In genomic region chr10:95513768-95514556, GRCm38 (mm10) we compare ENCODE assay signal across 8 mouse cellular contexts. TPM values are rescaled to one million over a fixed set of nuclear protein-coding genes. Genes with fewer than 3 reads are reported as not detected.
DNase-seq lines count a peak whose midpoint lies in the region; ATAC-seq and TF ChIP-seq lines count a peak whose summit lies in the region.

No protein-coding gene starts in this region.

- intact Hi-C loops in left cerebral cortex, postnatal 14 days (cut with DNase I), result no loop called here

- DNase-seq in kidney, adult 9 months, result peak; percentile 29
- no peak for DNase-seq in kidney, adult 18-20 months
- peak; percentile 34 for DNase-seq in ES-CJ7 (ENCODE audit: low read depth, low spot score)
- peak; percentile 60 for DNase-seq in embryo, embryonic 10.5 days (ENCODE audit: low spot score)
- no peak for DNase-seq in hindbrain, postnatal 0 days (ENCODE audit: low spot score)
- DNase-seq in left cerebral cortex, postnatal 14 days (ENCODE audit: low spot score in 2 of 2), result no peak
- no peak for DNase-seq in ovary, adult 18-20 months (ENCODE audit: low spot score)

- H3K9ac ChIP-seq in hindbrain, postnatal 0 days (replicated peaks; ENCODE audit: low read length), result peak overlapping the region; percentile 96
- H3K9ac ChIP-seq in midbrain, embryonic 16.5 days (ENCODE audit: low read depth, low read length), result peak overlapping the region; percentile 94

- H3K4me3 ChIP-seq in hindbrain, postnatal 0 days (ENCODE audit: low read length), result peak overlapping the region; percentile 97
- H3K4me3 ChIP-seq in midbrain, embryonic 16.5 days (ENCODE audit: low read depth, low read length), result peak overlapping the region; percentile 95

- H3K27me3 ChIP-seq in hindbrain, postnatal 0 days (ENCODE audit: insufficient read depth, low read length), result no peaks in the 10 kb centered on the region
- H3K27me3 ChIP-seq in midbrain, embryonic 16.5 days (ENCODE audit: control insufficient read depth, insufficient read depth, low read depth, low read length), result no peaks in the 10 kb centered on the region

- H3K9me3 ChIP-seq in hindbrain, postnatal 0 days (ENCODE audit: low read length), result no peaks in the 10 kb centered on the region
- no peaks in the 10 kb centered on the region for H3K9me3 ChIP-seq in midbrain, embryonic 16.5 days (replicated peaks; ENCODE audit: control insufficient read depth, low read length, poor library complexity, severe bottlenecking)

- no peaks in the 10 kb centered on the region for H3K4me1 ChIP-seq in hindbrain, postnatal 0 days (ENCODE audit: insufficient read depth, low read length)
- peaks cover 20% of the 10 kb centered on the region for H3K4me1 ChIP-seq in midbrain, embryonic 16.5 days (ENCODE audit: control insufficient read depth, insufficient read depth, low read length)

- peak overlapping the region; percentile 98 for H3K27ac ChIP-seq in hindbrain, postnatal 0 days
- peak overlapping the region; percentile 95 for H3K27ac ChIP-seq in midbrain, embryonic 16.5 days (ENCODE audit: low read length)

- TF ChIP-seq CTCF in hindbrain, postnatal 0 days (IDR thresholded peaks at IDR 0.05; ENCODE audit: low read depth), result no peak

- H3K36me3 ChIP-seq in hindbrain, postnatal 0 days (ENCODE audit: insufficient read depth, low read length), result no peaks in the 10 kb centered on the region
- no peaks in the 10 kb centered on the region for H3K36me3 ChIP-seq in midbrain, embryonic 16.5 days (ENCODE audit: control insufficient read depth, insufficient read depth, low read length)

- peak; percentile 0; the same call in 1 of the 2 replicates for ATAC-seq in hindbrain, postnatal 0 days
- peak; percentile 22 for ATAC-seq in midbrain, embryonic 16.5 days

- 32% methylated on average over 15 of the region's 15 CpGs for WGBS in hindbrain, postnatal 0 days
- 31% methylated on average over 15 of the region's 15 CpGs for WGBS in midbrain, embryonic 16.5 days

- peak overlapping the region; percentile 62 for H3K4me2 ChIP-seq in hindbrain, postnatal 0 days (ENCODE audit: low read depth, low read length)
- H3K4me2 ChIP-seq in midbrain, embryonic 16.5 days (ENCODE audit: low read length), result peak overlapping the region; percentile 66

RNA-seq across cellular contexts. Expression of gene Ube2n, which starts 1.0 kb away (rescaled TPM):
- total RNA-seq in hindbrain, postnatal 0 days (2014; rRNA removed), result 203 and 208 TPM in 2 replicates
- polyA plus RNA-seq in hindbrain, postnatal 0 days (2015; fragmentation: Nextera tagmentation; extraction: Ambion mirVana), result 315 and 333 TPM in 2 replicates
- 372 and 373 TPM in 2 replicates for polyA plus RNA-seq in midbrain, embryonic 16.5 days (2015; fragmentation: Nextera tagmentation; extraction: Ambion mirVana)
- 100 to 1,000 TPM; 202 to 212 TPM for total RNA-seq in left cerebral cortex, postnatal 14 days (2021)

RNA-seq across cellular contexts. Expression of gene Mrpl42, which starts 12.2 kb away (rescaled TPM):
- 126 and 146 TPM in 2 replicates for total RNA-seq in hindbrain, postnatal 0 days (2014; rRNA removed)
- 277 and 289 TPM in 2 replicates for polyA plus RNA-seq in hindbrain, postnatal 0 days (2015; fragmentation: Nextera tagmentation; extraction: Ambion mirVana)
- polyA plus RNA-seq in midbrain, embryonic 16.5 days (2015; fragmentation: Nextera tagmentation; extraction: Ambion mirVana), result 237 and 240 TPM in 2 replicates
- 10 to 100 TPM; 81.7 to 84.0 TPM for total RNA-seq in left cerebral cortex, postnatal 14 days (2021)

RNA-seq across cellular contexts. Expression of gene Nudt4, which starts 50.0 kb away (rescaled TPM):
- 52.3 and 55.5 TPM in 2 replicates for total RNA-seq in hindbrain, postnatal 0 days (2014; rRNA removed)
- polyA plus RNA-seq in hindbrain, postnatal 0 days (2015; fragmentation: Nextera tagmentation; extraction: Ambion mirVana), result 64.3 and 64.7 TPM in 2 replicates
- 59.9 and 61.0 TPM in 2 replicates for polyA plus RNA-seq in midbrain, embryonic 16.5 days (2015; fragmentation: Nextera tagmentation; extraction: Ambion mirVana)
- total RNA-seq in left cerebral cortex, postnatal 14 days (2021), result 100 to 1,000 TPM; 185 to 192 TPM

Comparison
In these comparisons a context has a peak if more than half of its experiments do, and no peak if none do; other contexts are left out.
1. DNase-seq: peak in kidney, adult 9 months (single experiment), ES-CJ7 (single experiment) and embryo, embryonic 10.5 days (single experiment); none in kidney, adult 18-20 months (single experiment), hindbrain, postnatal 0 days (single experiment), left cerebral cortex, postnatal 14 days (0 of 2) and ovary, adult 18-20 months (single experiment).